Comparison of ENCODE assay signal across 11 mouse cellular contexts in the genomic region with DNA sequence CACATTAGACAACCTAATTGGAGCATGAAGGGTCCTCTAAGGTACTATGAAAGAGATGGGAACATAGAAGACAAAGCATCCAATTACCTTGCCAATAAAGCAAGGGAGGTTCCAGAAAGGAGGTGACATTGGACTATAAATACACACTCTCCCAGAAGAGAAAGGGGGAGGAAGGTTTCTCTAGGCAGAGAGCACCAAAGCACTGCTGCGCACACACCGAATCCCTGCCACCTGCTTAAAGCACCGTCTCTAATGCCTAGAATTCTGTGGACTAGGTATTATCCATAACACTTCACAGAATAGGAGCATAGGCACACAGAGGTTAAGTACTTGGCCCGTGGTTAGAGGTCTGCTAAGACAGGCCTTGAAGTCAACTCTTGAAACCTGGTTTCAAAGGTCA.
DNase-seq lines count a peak whose midpoint lies in the region; ATAC-seq and TF ChIP-seq lines count a peak whose summit lies in the region.
"Had no signal": no experiment of that assay in that cellular context is flagged by ENCODE, and none has a peak within 500 bp of the region (broad histone marks: within the 10 kb centered on the region; RNA-seq: fewer than 3 reads in every experiment).

No protein-coding gene starts in this region.

- peaks cover 40% of the 10 kb centered on the region for H3K4me1 ChIP-seq in kidney, embryonic 15.5 days
- peaks cover 25% of the 10 kb centered on the region for H3K4me1 ChIP-seq in brown adipose tissue, adult 24 weeks (ENCODE audit: control insufficient read depth, insufficient read depth, insufficient read length, low read length)
- H3K4me1 ChIP-seq in liver, embryonic 14.5 days (replicated peaks; ENCODE audit: control insufficient read depth in 2 of 2, insufficient read depth in 2 of 2, low read length in 1 of 2), result peaks cover 52 to 61% of the 10 kb centered on the region in 2 experiments

- ATAC-seq in kidney, embryonic 15.5 days (replicated peaks; ENCODE audit: low FRiP score), result no peak
- no peak for ATAC-seq in liver, embryonic 14.5 days (ENCODE audit: insufficient read depth)
- ATAC-seq: midbrain, embryonic 15.5 days had no signal

- H3K27me3 ChIP-seq in kidney, embryonic 15.5 days, result no peaks in the 10 kb centered on the region
- no peaks in the 10 kb centered on the region for H3K27me3 ChIP-seq in liver, embryonic 14.5 days (ENCODE audit: control insufficient read depth, insufficient read depth, low read length)

- intact Hi-C loops in gastrocnemius, adult 2 months (cut with DNase I), result loop anchor here (5.0 to 10.0 kb wide), 3 partner anchors 122 to 475 kb away; a partner anchor contains a TSS

- 71% methylated on average over 4 of the region's 4 CpGs for WGBS in kidney, embryonic 15.5 days
- WGBS in liver, embryonic 14.5 days (ENCODE audit: insufficient replicate concordance), result 73% methylated on average over 4 of the region's 4 CpGs

- peak overlapping the region; percentile 98 for H3K27ac ChIP-seq in gastrocnemius, adult 2 months
- peak overlapping the region; percentile 41; the same call in 1 of the 2 replicates for H3K27ac ChIP-seq in kidney, embryonic 15.5 days
- peak overlapping the region; percentile 63 for H3K27ac ChIP-seq in brown adipose tissue, adult 24 weeks (replicated peaks; ENCODE audit: low read depth, low read length)
- peak overlapping the region; percentile 79; the same call in 1 of the 2 replicates for H3K27ac ChIP-seq in liver, embryonic 14.5 days
- H3K27ac ChIP-seq: midbrain, embryonic 15.5 days had no signal

- DNase-seq in gastrocnemius, adult 2 months, result no peak
- no peak for DNase-seq in gastrocnemius, adult 8-10 months (ENCODE audit: low spot score in 2 of 2)
- DNase-seq in kidney, postnatal 10 days, result no peak
- no peak for DNase-seq in liver, embryonic 14.5 days (ENCODE audit: low read depth in 3 of 3, low spot score in 3 of 3)
- no peak for DNase-seq in B cell, adult 2 months
- DNase-seq in c-Kit-positive CD71-positive TER-119-positive erythroid progenitor cells, embryonic 14.5 days (ENCODE audit: low spot score), result no peak
- DNase-seq: lung, postnatal 4 days had no signal

- H3K4me2 ChIP-seq in kidney, embryonic 15.5 days, result no peak overlapping the region
- H3K4me2 ChIP-seq in liver, embryonic 14.5 days (ENCODE audit: low read depth), result no peak overlapping the region
- H3K4me2 ChIP-seq: midbrain, embryonic 15.5 days had no signal

- peak overlapping the region; percentile 74 for H3K4me3 ChIP-seq in gastrocnemius, adult 2 months
- H3K4me3 ChIP-seq in kidney, embryonic 15.5 days (replicated peaks), result no peak overlapping the region
- no peak overlapping the region for H3K4me3 ChIP-seq in brown adipose tissue, adult 24 weeks (ENCODE audit: insufficient read depth, low read depth, low read length)
- no peak overlapping the region for H3K4me3 ChIP-seq in liver, embryonic 14.5 days (ENCODE audit: insufficient read depth in 1 of 2, low read depth in 2 of 2, low read length in 2 of 2)
- H3K4me3 ChIP-seq: hindbrain, embryonic 10.5 days; midbrain, embryonic 15.5 days had no signal

- H3K36me3 ChIP-seq in kidney, embryonic 15.5 days, result no peaks in the 10 kb centered on the region
- no peaks in the 10 kb centered on the region for H3K36me3 ChIP-seq in liver, embryonic 14.5 days (replicated peaks; ENCODE audit: control insufficient read depth, insufficient read depth, low read depth)
- H3K36me3 ChIP-seq: hindbrain, embryonic 10.5 days; midbrain, embryonic 15.5 days had no signal

- no peak for TF ChIP-seq CTCF in gastrocnemius, adult 2 months (IDR thresholded peaks at IDR 0.05)
- TF ChIP-seq CTCF in liver, embryonic 14.5 days (IDR thresholded peaks at IDR 0.05; ENCODE audit: low read depth), result no peak

- H3K9ac ChIP-seq in kidney, embryonic 15.5 days, result no peak overlapping the region
- H3K9ac ChIP-seq in liver, embryonic 14.5 days (replicated peaks), result no peak overlapping the region
- H3K9ac ChIP-seq: midbrain, embryonic 15.5 days had no signal

- H3K9me3 ChIP-seq in kidney, embryonic 15.5 days (replicated peaks), result no peaks in the 10 kb centered on the region
- H3K9me3 ChIP-seq in liver, embryonic 14.5 days (ENCODE audit: control insufficient read depth, low read length), result no peaks in the 10 kb centered on the region
- H3K9me3 ChIP-seq: hindbrain, embryonic 10.5 days; midbrain, embryonic 15.5 days had no signal

- TF ChIP-seq EP300 in liver, embryonic 14.5 days (IDR thresholded peaks at IDR 0.05; ENCODE audit: low read depth), result no peak

Comparison
In these comparisons a context has a peak if more than half of its experiments do, and no peak if none do; other contexts are left out.
1. H3K27ac ChIP-seq: peak in every context shown above with its lines; median percentile 98 in gastrocnemius, adult 2 months; 79 in liver, embryonic 14.5 days; 63 in brown adipose tissue, adult 24 weeks; 41 in kidney, embryonic 15.5 days.